Mouse (Mus musculus): ENCODE data around the gene Qrich1.

Gene Qrich1

GRCm38 (mm10) chr9:108564131-108564530 lies 47.5 kb downstream of the Qrich1 start:
- DNase-seq (ENCODE audit: low spot score), result no peak

- peak; percentile 16 for DNase-seq (ENCODE audit: low spot score)
Measured at GRCm38 (mm10) chr9:108565881-108566814, 49.5 kb downstream of the Qrich1 start.

GRCm38 (mm10) chr9:108566815-108567776 lies 50.5 kb downstream of the Qrich1 start, which contains the start of gene Ndufaf3:
Gene Ndufaf3 (minus strand): TSS chr9:108567434.
- peak; percentile 96 for DNase-seq (ENCODE audit: low spot score)

- no peak for DNase-seq (ENCODE audit: low spot score)
Measured at GRCm38 (mm10) chr9:108567931-108568419, 51.4 kb downstream of the Qrich1 start.

- peak; percentile 18 for DNase-seq (ENCODE audit: low spot score)
Measured at GRCm38 (mm10) chr9:108568511-108568921, 51.9 kb downstream of the Qrich1 start.

- peak; percentile 93 for DNase-seq (ENCODE audit: low spot score)
Measured at GRCm38 (mm10) chr9:108569381-108570206, 53.0 kb downstream of the Qrich1 start, which contains the start of gene Dalrd3. Gene Dalrd3 (plus strand): TSS chr9:108569886.

- peak; percentile 81 for DNase-seq (ENCODE audit: low spot score)
Measured at GRCm38 (mm10) chr9:108570207-108570896, 53.7 kb downstream of the Qrich1 start.

GRCm38 (mm10) chr9:108571401-108571973 lies 54.9 kb downstream of the Qrich1 start:
- peak; percentile 12 for DNase-seq (ENCODE audit: low spot score)

- DNase-seq (ENCODE audit: low spot score), result no peak
Measured at GRCm38 (mm10) chr9:108572321-108572720, 55.7 kb downstream of the Qrich1 start.

- peak; percentile 57 for DNase-seq (ENCODE audit: low spot score)
Measured at GRCm38 (mm10) chr9:108573774-108574690, 57.4 kb downstream of the Qrich1 start.

GRCm38 (mm10) chr9:108574921-108575320 lies 58.3 kb downstream of the Qrich1 start:
- peak; percentile 8 for DNase-seq (ENCODE audit: low spot score)

- no peak for DNase-seq (ENCODE audit: low spot score)
Measured at GRCm38 (mm10) chr9:108575321-108576297, 59.0 kb downstream of the Qrich1 start.

GRCm38 (mm10) chr9:108577025-108577424 lies 60.4 kb downstream of the Qrich1 start:
- DNase-seq (ENCODE audit: low spot score), result no peak

GRCm38 (mm10) chr9:108577934-108578544 lies 61.4 kb downstream of the Qrich1 start:
- DNase-seq (ENCODE audit: low spot score), result no peak

- DNase-seq (ENCODE audit: low spot score), result peak; percentile 92
Measured at GRCm38 (mm10) chr9:108578545-108579343, 62.1 kb downstream of the Qrich1 start, which contains the start of gene Wdr6. Gene Wdr6 (minus strand): TSS chr9:108578739.

GRCm38 (mm10) chr9:108579344-108579690 lies 62.7 kb downstream of the Qrich1 start:
- no peak for DNase-seq (ENCODE audit: low spot score)
